Mouse (Mus musculus) hindbrain, embryonic 10.5 days (tissue): ENCODE results near the gene Ift122. TPM values are rescaled to one million over a fixed set of nuclear protein-coding genes. Genes with fewer than 3 reads are reported as not detected.

Experiments used
- DNase-seq: peaks from one replicate; pipeline ENCODE4 v3.0.0-alpha.2; 2017; ENCODE audit warnings: low spot score
- H3K27ac ChIP-seq: fragments of 300-500 bp; sonication (generic); 2 replicates; pipeline ENCODE4 v1.5.1; 2016; ENCODE audit warnings: mild to moderate bottlenecking, moderate library complexity
- H3K27me3 ChIP-seq: fragments of 300-500 bp; sonication (generic); 2 replicates; pipeline ENCODE4 v1.6.1; 2016; ENCODE audit warnings: mild to moderate bottlenecking; ENCODE audit not compliant: poor library complexity, insufficient read depth, severe bottlenecking
- H3K36me3 ChIP-seq: fragments of 300-500 bp; sonication (generic); 2 replicates; pipeline ENCODE4 v1.6.1; 2016; ENCODE audit warnings: mild to moderate bottlenecking, moderate library complexity
- H3K4me1 ChIP-seq: fragments of 300-500 bp; sonication (generic); replicated peaks from 2 replicates; pipeline ENCODE4 v1.6.1; 2016; ENCODE audit warnings: mild to moderate bottlenecking
- H3K4me3 ChIP-seq: fragments of 300-500 bp; sonication (generic); 2 replicates; pipeline ENCODE4 v1.5.1; 2016; ENCODE audit warnings: mild to moderate bottlenecking, moderate library complexity
- H3K9me3 ChIP-seq: fragments of 300-500 bp; sonication (generic); 2 replicates; pipeline ENCODE4 v1.6.1; 2016; ENCODE audit warnings: mild to moderate bottlenecking, moderate library complexity
- WGBS: fragments of 180-500 bp; shearing (Covaris S2); methylation state at CpG from one replicate; pipeline ENCODE4 v1.1.7; 2016; 5-methylcytosine and 5-hydroxymethylcytosine counted together
- polyA plus RNA-seq: library from polyadenylated mRNA; unstranded; fragments of >200 nt; fragmentation: Nextera tagmentation; extraction: Ambion mirVana; gene quantifications from 2 replicates; pipeline ENCODE4 v1.2.1, GENCODE M21; 2016

Gene Ift122
- polyA plus RNA-seq, 1 experiment from 2014 or later = 28.8 TPM

DNA sequence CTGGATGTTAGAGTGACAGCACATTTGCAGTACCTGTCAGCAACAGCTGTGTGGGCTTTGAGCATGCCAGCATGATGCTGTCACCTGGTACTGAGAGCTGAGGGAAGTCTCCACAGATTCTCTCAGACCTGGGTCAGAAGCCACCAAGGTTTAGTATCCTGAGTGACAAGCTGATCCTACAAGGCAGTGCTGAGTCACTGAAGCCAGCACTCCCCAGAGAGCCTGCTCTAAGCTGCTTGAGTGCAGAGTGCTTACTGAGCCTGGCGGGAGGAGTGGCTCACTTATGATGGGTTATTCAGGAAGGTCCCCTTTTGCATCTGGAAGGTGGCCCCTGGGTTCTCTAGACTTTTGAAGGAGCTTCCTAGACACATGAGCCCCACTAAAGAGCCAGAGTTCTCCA lies 53.2 kb downstream of the Ift122 start:
- DNase-seq = no peak
- no peaks in the 10 kb centered on the region for H3K27me3 ChIP-seq
- no peak overlapping the region for H3K4me3 ChIP-seq
- H3K27ac ChIP-seq = no peak overlapping the region
- WGBS = 79% methylated on average over 1 of the region's 1 CpGs
- H3K36me3 ChIP-seq = peaks cover 66% of the 10 kb centered on the region
- no peaks in the 10 kb centered on the region for H3K9me3 ChIP-seq
- peaks cover 30% of the 10 kb centered on the region for H3K4me1 ChIP-seq

DNA sequence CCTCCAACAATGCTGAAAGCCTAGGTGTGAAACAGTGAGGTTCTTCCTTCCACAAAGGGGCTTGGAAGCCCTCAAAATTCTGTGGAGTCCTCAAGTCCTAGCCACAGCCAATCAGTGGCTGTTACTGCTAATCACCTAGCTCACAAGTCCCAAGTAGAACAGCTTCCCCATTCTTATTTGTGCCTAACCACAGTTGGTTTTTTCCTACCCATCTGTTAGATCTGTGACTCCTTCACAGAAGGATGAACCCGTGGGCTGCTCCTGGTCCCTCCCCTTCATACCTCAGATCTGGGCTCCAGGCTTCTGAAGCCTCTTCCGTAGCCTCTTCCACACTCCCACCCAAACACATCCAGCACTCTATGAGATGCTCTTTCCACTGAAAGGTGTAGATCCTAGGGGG lies 53.6 kb downstream of the Ift122 start:
- DNase-seq = no peak
- H3K27me3 ChIP-seq = no peaks in the 10 kb centered on the region
- 86% methylated on average over 2 of the region's 2 CpGs for WGBS
- 0 out of 2 replicates have a peak overlapping the region, but pooled peaks have one; percentile 1 for H3K27ac ChIP-seq
- H3K4me3 ChIP-seq = no peak overlapping the region
- H3K36me3 ChIP-seq = peaks cover 66% of the 10 kb centered on the region
- H3K9me3 ChIP-seq = no peaks in the 10 kb centered on the region
- peaks cover 27% of the 10 kb centered on the region for H3K4me1 ChIP-seq

DNA sequence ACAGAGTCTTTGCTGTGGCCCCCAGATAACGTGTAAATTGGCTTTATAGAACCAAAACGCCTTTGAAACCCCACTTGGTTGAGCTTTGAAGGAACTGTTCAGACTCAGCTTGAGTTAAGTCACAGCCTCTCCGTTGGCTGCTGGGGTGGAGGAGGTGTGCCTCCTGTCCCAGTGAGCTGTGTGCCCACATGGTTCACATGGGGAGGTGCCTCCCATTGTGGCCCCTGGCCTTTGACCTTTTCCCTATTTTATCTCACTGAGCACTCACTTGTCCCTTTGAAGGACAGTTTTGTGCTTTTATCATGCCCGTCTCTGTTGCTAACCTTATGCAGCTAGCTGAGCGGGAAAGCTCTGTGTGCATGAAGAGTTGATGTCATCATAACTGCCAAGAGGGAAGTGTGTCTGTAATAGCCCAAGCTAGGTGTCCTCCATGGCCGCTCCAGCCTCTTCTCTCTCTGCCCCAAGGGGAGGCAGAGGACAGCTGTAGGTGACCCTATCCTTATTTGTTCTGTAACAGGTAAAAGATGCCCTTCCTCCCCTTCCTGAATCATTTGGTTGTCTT lies 55.2 kb downstream of the Ift122 start:
- H3K36me3 ChIP-seq = peaks cover 58% of the 10 kb centered on the region
- 37% methylated on average over 6 of the region's 6 CpGs for WGBS
- peaks cover 27% of the 10 kb centered on the region for H3K4me1 ChIP-seq
- no peak for DNase-seq
- no peaks in the 10 kb centered on the region for H3K9me3 ChIP-seq
- H3K27me3 ChIP-seq = no peaks in the 10 kb centered on the region
- H3K27ac ChIP-seq = peak overlapping the region; percentile 62
- H3K4me3 ChIP-seq = no peak overlapping the region

DNA sequence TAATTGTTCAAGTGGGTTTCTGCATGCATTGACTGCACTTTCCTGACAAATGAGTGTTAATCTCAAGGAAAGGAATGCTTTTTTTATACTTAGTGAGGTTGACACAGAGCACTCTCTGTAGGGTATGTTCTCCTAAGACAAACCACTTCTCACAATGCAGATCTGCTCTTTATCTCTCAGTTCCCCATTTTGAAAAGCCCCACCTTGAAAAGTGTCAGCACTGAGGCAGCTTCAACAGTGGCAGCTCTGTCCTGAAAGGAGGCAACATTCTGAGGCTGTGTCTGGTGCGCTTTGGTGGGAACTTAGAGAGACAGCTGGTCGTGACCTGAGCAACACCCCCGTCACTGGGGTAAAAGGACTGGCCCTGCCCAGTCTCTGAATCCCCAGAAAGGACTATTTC lies 55.8 kb downstream of the Ift122 start:
- no peaks in the 10 kb centered on the region for H3K27me3 ChIP-seq
- WGBS = 41% methylated on average over 3 of the region's 3 CpGs
- no peak overlapping the region for H3K4me3 ChIP-seq
- peak overlapping the region; percentile 57; the same call in 1 of the 2 replicates for H3K27ac ChIP-seq
- DNase-seq = no peak
- peaks cover 57% of the 10 kb centered on the region for H3K36me3 ChIP-seq
- peaks cover 27% of the 10 kb centered on the region for H3K4me1 ChIP-seq
- no peaks in the 10 kb centered on the region for H3K9me3 ChIP-seq

DNA sequence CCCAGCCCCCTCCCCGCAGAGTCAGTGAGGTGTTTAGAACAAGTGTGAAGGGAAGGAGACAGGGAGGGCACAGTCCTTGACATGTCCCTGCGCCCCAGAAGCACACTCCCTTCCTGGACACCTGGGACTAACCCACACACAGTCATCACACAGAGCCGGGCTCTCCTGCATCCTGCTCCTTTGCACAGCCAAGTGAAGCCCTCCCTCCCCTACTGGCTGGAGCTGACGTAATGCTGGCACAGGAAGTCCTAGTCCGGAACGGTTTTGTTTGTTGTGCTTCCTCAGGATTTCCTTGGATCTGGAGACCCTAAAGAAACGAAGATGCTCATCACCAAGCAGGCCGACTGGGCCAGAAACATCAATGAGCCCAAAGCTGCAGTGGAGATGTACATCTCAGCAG lies 56.7 kb downstream of the Ift122 start:
- H3K27me3 ChIP-seq = no peaks in the 10 kb centered on the region
- no peak overlapping the region for H3K27ac ChIP-seq
- no peak for DNase-seq
- no peaks in the 10 kb centered on the region for H3K9me3 ChIP-seq
- H3K36me3 ChIP-seq = peaks cover 56% of the 10 kb centered on the region
- no peak overlapping the region for H3K4me3 ChIP-seq
- peaks cover 27% of the 10 kb centered on the region for H3K4me1 ChIP-seq
- WGBS = 69% methylated on average over 8 of the region's 8 CpGs

DNA sequence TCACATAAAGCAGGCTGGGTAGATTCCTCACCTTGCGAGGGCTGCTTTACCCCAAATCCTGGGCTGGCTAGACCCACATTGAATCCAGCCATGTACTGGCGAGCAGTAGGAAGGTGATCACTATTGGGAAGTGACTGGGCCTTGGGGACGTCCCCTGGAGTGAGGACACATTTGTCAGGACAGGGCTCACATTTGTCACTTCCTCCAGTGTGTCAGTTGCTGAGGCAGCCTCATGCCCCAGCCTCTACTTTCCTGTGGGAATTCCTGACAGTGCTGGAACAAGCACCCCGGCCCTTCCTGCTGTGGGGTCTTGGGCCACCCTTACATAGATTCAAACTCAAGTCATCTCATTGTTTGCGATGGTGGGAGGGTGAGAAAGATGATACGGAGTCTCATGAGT lies 58.5 kb downstream of the Ift122 start:
- H3K27me3 ChIP-seq = no peaks in the 10 kb centered on the region
- H3K4me3 ChIP-seq = no peak overlapping the region
- 77% methylated on average over 6 of the region's 6 CpGs for WGBS
- H3K27ac ChIP-seq = no peak overlapping the region
- H3K4me1 ChIP-seq = peaks cover 32% of the 10 kb centered on the region
- peaks cover 48% of the 10 kb centered on the region for H3K36me3 ChIP-seq
- no peak for DNase-seq
- no peaks in the 10 kb centered on the region for H3K9me3 ChIP-seq

DNA sequence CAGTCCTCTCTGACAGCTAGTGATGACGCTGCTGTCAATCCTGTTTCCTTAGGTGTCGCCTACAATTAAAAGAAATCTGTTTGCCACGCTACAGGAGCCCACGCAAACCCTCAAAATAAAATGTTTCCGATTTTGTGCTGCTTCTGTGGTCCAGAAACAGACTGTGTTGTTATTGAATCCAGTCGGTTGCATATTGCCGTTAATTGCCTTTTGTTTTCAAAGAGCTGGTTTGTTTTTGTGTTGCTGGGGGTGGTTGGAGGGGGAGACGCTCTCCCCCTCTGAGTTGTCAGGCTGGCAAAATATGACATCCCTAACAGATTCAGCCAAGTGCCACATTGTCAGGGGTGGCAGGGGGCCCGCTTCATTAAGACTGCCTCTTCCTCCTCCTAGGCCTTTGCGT lies 60.2 kb downstream of the Ift122 start:
- peaks cover 27% of the 10 kb centered on the region for H3K4me1 ChIP-seq
- 88% methylated on average over 10 of the region's 10 CpGs for WGBS
- H3K36me3 ChIP-seq = peaks cover 48% of the 10 kb centered on the region
- H3K4me3 ChIP-seq = no peak overlapping the region
- H3K9me3 ChIP-seq = no peaks in the 10 kb centered on the region
- no peak for DNase-seq
- no peak overlapping the region for H3K27ac ChIP-seq
- no peaks in the 10 kb centered on the region for H3K27me3 ChIP-seq

DNA sequence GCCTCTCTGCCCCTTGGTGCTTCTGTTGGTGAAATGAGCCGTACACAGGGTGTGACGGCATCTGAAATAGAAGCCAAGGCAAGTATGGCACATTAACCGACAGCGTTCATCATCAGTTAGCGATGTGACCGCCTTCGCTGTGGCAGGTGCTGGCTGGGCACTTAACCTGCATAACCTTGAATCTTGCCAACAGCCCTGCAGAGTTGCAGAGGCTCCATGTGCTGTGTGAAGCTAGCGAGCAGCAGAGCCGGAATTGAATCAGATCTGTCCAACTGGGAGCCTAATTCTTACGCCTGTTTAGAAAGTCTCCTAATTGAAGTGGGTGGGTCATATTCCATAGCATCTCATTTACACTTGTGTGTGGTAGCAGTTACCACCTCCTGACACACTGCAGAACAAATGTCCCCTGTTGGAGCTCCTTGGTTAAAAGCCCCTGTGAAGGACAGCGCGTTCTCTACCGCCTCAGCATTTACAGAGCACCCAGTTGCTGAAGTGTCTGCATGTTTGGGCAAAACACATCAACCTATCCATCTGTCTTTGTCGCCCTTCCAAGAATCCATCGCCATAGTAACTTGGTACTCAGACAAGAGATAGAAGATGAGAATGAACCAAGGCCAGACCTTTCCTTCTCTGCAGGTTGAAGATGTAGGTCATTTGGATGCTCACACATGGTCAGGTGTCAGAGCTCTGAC lies 61.4 kb downstream of the Ift122 start:
- Histone ChIP-seq H3K4me3 (no peak overlapping the region), H3K27me3 (no peaks in the 10 kb centered on the region), H3K4me1 (peaks cover 15% of the 10 kb centered on the region; the same call in 1 of the 2 replicates), H3K9me3 (no peaks in the 10 kb centered on the region), H3K36me3 (peaks cover 51% of the 10 kb centered on the region), H3K27ac (no peak overlapping the region)
- WGBS = 93% methylated on average over 15 of the region's 15 CpGs
- DNase-seq = no peak

DNA sequence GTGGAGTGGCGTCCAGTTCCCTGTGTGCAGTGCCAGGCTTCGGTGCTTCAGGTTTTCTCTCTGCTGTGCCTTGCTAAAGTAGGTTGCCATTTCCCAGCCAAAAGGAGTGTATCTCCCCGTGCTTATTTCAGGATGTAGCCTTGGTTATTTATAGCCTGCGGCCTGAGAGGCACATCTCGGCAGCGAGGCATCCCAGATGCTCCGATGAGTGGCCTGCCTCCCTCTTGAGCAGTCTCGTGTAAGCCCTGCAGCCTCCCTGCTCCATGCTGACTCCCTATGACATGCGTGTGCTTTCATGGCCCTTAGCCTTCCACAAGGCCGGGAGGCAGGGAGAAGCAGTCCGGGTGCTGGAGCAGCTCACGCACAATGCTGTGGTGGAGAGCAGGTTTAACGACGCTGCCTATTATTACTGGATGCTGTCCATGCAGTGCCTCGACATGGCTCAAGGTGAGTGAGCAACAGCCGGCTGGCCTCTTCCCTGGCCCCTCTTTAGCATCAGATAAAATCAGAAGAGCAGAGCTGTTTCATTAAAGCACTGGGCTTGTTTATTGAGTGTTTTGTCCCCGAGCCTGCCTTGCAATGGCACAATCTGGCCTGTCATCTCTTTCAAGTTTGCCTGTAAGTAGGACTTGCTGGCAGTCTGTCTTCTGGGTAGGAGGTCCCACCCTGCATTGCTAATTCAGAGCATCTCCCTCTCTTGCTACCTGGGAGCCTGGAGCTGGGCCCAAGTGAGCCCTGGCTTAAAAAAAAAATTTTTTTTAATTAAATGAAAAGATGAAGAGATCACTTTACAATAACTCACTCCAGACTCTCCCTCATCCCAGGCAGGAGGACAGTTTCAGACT lies 62.6 kb downstream of the Ift122 start:
- 85% methylated on average over 17 of the region's 17 CpGs for WGBS
- Histone ChIP-seq H3K4me1 (0 out of 2 replicates have a peak, but pooled peaks cover 10% of the 10 kb centered on the region), H3K4me3 (no peak overlapping the region), H3K27ac (no peak overlapping the region), H3K27me3 (no peaks in the 10 kb centered on the region), H3K9me3 (no peaks in the 10 kb centered on the region), H3K36me3 (peaks cover 46% of the 10 kb centered on the region)
- DNase-seq = no peak

DNA sequence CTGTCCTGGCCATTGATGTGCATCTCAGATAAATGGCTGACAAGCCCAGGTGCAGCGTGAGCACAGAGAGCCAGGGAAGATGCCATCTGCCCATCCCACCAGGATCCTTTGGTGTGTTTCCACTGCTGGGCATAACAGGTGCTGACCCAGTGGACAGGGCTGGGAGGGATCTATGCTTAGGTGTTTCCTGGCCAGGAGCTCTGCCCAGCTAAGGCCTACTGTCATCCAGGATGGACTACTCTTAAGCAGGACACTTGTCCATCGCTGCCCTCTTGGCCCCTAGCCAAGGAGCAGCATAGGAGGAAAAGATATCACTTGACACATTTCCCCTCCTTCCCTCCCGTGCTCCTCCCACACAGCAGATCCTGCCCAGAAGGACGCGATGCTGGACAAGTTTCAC lies 63.3 kb downstream of the Ift122 start:
- H3K9me3 ChIP-seq = no peaks in the 10 kb centered on the region
- H3K27ac ChIP-seq = no peak overlapping the region
- 89% methylated on average over 5 of the region's 5 CpGs for WGBS

DNA sequence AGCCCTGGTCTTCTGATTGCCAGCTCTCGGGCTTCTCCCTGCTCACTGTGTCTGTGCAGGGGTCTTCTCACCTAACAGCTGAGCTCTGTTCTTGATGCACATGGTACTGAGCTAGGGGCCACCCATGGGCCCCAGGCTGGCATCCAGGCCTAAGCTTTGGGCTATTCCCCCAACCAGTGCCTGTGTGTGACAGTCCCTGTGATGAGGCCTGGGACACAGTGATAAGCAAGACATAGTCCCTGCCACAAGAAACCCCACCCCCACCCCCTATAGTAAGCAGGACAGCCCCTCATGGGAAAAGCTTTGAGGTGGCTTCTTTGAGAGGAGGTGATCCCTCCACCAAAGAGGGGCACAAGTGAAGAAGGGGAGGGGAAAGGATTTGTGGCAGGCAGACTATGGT lies 65.3 kb downstream of the Ift122 start:
- Histone ChIP-seq H3K4me1 (0 out of 2 replicates have a peak, but pooled peaks cover 10% of the 10 kb centered on the region), H3K4me3 (no peak overlapping the region), H3K36me3 (peaks cover 44% of the 10 kb centered on the region), H3K27me3 (no peaks in the 10 kb centered on the region), H3K27ac (peak overlapping the region; percentile 53; the same call in 1 of the 2 replicates), H3K9me3 (no peaks in the 10 kb centered on the region)
- no peak for DNase-seq
- 83% methylated on average over 1 of the region's 1 CpGs for WGBS

More for the DNA sequence above, 63.3 kb downstream of the Ift122 start:
- Histone ChIP-seq H3K27me3 (no peaks in the 10 kb centered on the region), H3K4me1 (0 out of 2 replicates have a peak, but pooled peaks cover 9% of the 10 kb centered on the region), H3K4me3 (no peak overlapping the region), H3K36me3 (peaks cover 44% of the 10 kb centered on the region)
- DNase-seq = no peak

DNA sequence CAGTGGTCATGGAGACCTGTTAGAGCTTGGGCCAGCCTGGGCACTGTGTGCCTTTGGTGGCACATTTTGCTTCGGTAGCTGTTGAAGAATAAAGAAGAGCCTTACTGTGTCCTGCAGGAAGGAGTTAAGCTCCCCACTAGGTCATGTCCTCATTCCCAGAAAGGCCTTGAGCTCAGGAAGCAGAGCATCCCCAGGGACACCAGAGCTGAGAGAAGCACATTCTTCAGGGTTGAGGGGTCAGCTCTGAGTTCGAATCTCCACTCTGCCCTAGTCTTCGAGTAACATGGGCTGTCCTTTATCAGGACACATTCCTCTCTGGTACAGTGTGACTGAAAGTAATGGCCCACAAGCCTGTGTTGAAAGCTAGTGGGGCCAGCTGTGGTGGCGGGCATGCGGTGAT lies 66.6 kb downstream of the Ift122 start:
- H3K27me3 ChIP-seq = no peaks in the 10 kb centered on the region
- H3K9me3 ChIP-seq = no peaks in the 10 kb centered on the region
- no peak for DNase-seq
- H3K4me1 ChIP-seq = peaks cover 23% of the 10 kb centered on the region
- peaks cover 39% of the 10 kb centered on the region for H3K36me3 ChIP-seq
- no peak overlapping the region for H3K27ac ChIP-seq
- WGBS = 87% methylated on average over 5 of the region's 5 CpGs
- no peak overlapping the region for H3K4me3 ChIP-seq

DNA sequence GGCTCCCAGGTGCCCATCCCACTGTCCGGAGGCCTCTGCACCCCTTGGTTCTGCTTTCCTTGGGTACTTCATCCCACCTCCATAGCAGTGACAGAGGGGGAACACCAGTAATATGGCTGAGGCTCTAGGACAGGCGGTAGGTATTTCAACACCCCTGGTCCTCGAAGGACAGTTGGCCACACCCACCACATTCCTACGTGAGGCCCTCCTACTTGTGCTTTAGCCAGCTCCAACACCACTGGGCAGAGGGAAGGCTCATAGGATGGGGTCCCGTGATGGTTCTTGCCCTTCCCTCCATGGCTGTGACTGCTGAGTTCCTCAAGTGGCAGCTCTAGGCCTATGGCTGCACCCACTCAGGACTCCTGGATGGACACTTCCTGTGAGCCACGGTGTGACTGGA lies 71.6 kb downstream of the Ift122 start:
- Histone ChIP-seq H3K27ac (peak overlapping the region; percentile 47; the same call in 1 of the 2 replicates), H3K27me3 (no peaks in the 10 kb centered on the region), H3K9me3 (no peaks in the 10 kb centered on the region), H3K4me1 (peaks cover 41% of the 10 kb centered on the region), H3K4me3 (no peak overlapping the region), H3K36me3 (peaks cover 17% of the 10 kb centered on the region)
- no peak for DNase-seq
- WGBS = 48% methylated on average over 6 of the region's 6 CpGs
